Mouse (Mus musculus) limb, embryonic 14.5 days (tissue): ENCODE data around the gene Iqce. TPM values are rescaled to one million over a fixed set of nuclear protein-coding genes. Genes with fewer than 3 reads are reported as not detected.

Experiments used
- ATAC-seq: fragments of 200-750 bp; cut with Nextera tagmentation; 2 replicates; pipeline ENCODE4 v1.8.0; 2017; ENCODE audit warnings: low read depth, moderate number of reproducible peaks, moderate TSS enrichment; ENCODE audit not compliant: low FRiP score
- DNase-seq: peaks from one replicate; pipeline ENCODE4 v3.0.0-alpha.2; 2015; ENCODE audit warnings: low spot score
- H3K27ac ChIP-seq: fragments of 300-500 bp; sonication (generic); replicated peaks from 2 replicates; pipeline ENCODE4 v1.5.1; 2014; ENCODE audit warnings: low read depth, mild to moderate bottlenecking, low read length, moderate library complexity, mixed read lengths
- H3K27me3 ChIP-seq: fragments of 300-500 bp; sonication (generic); 2 replicates; pipeline ENCODE4 v1.6.1; 2014; ENCODE audit warnings: low read length, mixed read lengths; ENCODE audit not compliant: control insufficient read depth, insufficient read depth
- H3K36me3 ChIP-seq: fragments of 300-500 bp; sonication (generic); 2 replicates; pipeline ENCODE4 v1.6.1; 2014; ENCODE audit warnings: mild to moderate bottlenecking, low read length, moderate library complexity, mixed read lengths; ENCODE audit not compliant: control insufficient read depth, insufficient read depth
- H3K4me1 ChIP-seq: fragments of 300-500 bp; sonication (generic); 2 replicates; pipeline ENCODE4 v1.6.1; 2014; ENCODE audit warnings: antibody characterized with exemption, low read length, mixed read lengths; ENCODE audit not compliant: control insufficient read depth, insufficient read depth
- H3K4me2 ChIP-seq: fragments of 300-500 bp; sonication (generic); replicated peaks from 2 replicates; pipeline ENCODE4 v1.6.1; 2014; ENCODE audit warnings: low read depth, mild to moderate bottlenecking, low read length, moderate library complexity; ENCODE audit not compliant: severe bottlenecking
- H3K4me3 ChIP-seq: fragments of 300-500 bp; sonication (generic); replicated peaks from 2 replicates; pipeline ENCODE4 v1.5.1; 2014; ENCODE audit warnings: low read length
- H3K9ac ChIP-seq: fragments of 300-500 bp; sonication (generic); 2 replicates; pipeline ENCODE4 v1.6.1; 2014; ENCODE audit warnings: mild to moderate bottlenecking, low read depth, low read length, moderate library complexity; ENCODE audit not compliant: severe bottlenecking
- H3K9me3 ChIP-seq: fragments of 300-500 bp; sonication (generic); 2 replicates; pipeline ENCODE4 v1.6.1; 2016; ENCODE audit warnings: low read length; ENCODE audit not compliant: control insufficient read depth
- POLR2A ChIP-seq: fragments of 200-500 bp; IDR thresholded peaks from 2 replicates; pipeline ENCODE4 v1.8.0; 2012; ENCODE audit warnings: inconsistent platforms, mild to moderate bottlenecking, moderate library complexity, borderline replicate concordance; ENCODE audit not compliant: insufficient read depth, insufficient read length; ENCODE audit errors: extremely low read depth
- WGBS: fragments of 180-500 bp; shearing (Covaris S2); extraction: QIAGEN DNeasy Blood & Tissue Kit; methylation state at CpG from one replicate; pipeline ENCODE4 v1.1.7; 2014; 5-methylcytosine and 5-hydroxymethylcytosine counted together
- polyA plus RNA-seq, 2 experiments: library from polyadenylated mRNA; depleted of rRNA in 1 of 2; stranded (reverse) in 1 of 2; unstranded in 1 of 2; fragments of >200 nt; fragmentation: Nextera tagmentation in 1 of 2; extraction: Ambion mirVana in 1 of 2; gene quantifications; 2 replicates each; pipeline versions ENCODE4 v1.2.1 to v1.2.3; 2012 to 2014

Iqce gene
- polyA plus RNA-seq, 2 experiments = 23.4 to 38.3 TPM

DNA sequence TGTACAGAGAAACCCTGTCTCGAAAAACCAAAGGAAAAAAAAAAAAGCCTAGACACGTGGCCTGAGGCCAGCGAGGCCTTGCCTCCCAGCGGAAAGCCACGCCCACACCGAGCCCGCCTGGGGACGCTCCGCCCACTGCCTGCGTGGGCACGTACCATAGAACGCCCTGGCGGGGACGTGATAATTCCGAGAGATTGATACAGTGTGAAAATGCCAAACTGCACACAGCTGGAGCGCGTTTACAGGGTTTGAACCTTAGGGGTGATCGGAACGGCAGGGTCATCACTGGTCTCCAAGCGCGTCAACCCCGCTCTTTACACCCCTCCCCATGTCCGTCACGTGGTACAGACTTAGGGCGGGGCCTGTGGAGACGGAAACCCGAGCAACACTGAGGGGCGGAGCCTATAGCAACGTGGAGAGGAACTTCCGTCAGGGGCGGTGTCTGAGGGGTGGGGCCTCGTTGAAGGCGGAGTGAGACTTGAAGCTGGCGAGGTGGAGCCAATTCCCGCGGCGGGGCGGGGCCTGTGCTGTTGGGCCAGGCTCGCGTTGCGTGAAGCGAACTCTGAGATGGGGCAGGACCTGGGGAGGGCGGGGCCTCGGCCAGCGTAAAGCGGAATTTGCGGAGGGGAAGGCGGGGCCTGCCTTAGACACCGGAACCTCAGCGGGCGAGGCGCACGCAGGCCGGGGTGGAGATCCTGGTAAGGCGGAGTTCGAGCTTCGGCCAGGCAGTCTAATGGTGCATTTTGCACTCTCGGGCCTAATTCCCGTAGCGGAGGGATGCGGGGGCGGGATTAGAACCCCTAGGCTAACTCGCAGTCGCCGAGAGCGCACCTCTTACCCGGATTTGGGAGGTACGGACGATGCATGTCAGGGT, 2.4 kb upstream of the Iqce start, which contains the start of gene Brat1:
Brat1 (plus strand) TSS at position 634 of the 874 bp plus-strand sequence.
- Histone ChIP-seq H3K4me1 (peaks cover 28% of the 10 kb centered on the region), H3K4me3 (peak within 1 kb of the TSS; percentile 64), H3K4me2 (peak within 1 kb of the TSS; percentile 82), H3K9ac (peak within 1 kb of the TSS; percentile 70), H3K36me3 (peaks cover 21% of the 10 kb centered on the region), H3K9me3 (no peaks in the 10 kb centered on the region), H3K27me3 (no peaks in the 10 kb centered on the region), H3K27ac (peak within 1 kb of the TSS; percentile 95)
- WGBS = under 1% methylated on average over 64 of the region's 69 CpGs
- peak; percentile 85; the same call in 1 of the 2 replicates for TF ChIP-seq POLR2A
- ATAC-seq = peak; percentile 95
- DNase-seq = peak; percentile 99

DNA sequence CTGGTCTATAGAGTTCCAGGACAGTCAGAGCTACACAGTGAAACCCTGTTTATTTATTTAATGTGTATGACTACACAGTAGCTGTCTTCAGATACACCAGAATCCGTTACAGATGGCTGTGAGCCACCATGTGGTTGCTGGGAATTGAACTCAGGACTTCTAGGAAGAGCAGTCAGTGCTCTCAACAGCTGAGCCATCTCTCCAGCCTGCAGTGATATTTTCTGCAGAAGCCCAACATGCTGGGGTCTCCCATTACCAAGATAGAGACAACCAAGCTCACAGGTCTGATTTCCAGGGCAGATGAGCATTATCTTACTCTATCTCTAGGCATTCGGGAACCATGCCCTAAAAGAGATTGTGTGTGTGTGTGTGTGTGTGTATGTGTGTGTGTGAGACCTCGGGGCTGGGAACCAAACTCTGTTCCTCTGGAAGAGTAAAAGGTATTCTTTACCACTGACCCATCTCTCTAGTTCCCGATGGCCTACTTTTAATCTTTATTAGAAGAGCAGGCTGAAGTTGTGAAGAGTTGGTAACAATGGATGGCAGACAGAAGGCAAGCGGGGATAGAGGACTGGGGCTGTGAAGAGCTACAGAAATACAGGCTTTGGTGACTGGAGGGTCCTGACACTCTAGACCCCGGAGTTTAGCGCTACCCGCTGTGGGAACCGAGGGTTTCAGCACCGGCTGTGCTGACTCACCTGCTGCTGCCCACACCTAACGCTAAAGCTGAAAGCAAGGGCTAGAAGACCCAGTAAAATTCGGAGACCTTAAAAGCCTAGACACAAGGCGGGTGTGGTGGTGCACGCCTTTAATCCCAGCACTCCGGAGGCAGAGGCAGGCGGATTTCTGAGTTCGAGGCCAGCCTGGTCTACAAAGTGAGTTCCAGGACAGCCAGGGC, 1.6 kb upstream of the Iqce start:
- Histone ChIP-seq H3K36me3 (peaks cover 23% of the 10 kb centered on the region), H3K27ac (peak overlapping the region; percentile 95), H3K9ac (no peak overlapping the region; the same call in 1 of the 2 replicates), H3K27me3 (no peaks in the 10 kb centered on the region), H3K4me3 (peak overlapping the region; percentile 64), H3K4me2 (peak overlapping the region; percentile 45), H3K4me1 (peaks cover 28% of the 10 kb centered on the region), H3K9me3 (no peaks in the 10 kb centered on the region)
- no peak for TF ChIP-seq POLR2A
- no peak for DNase-seq
- ATAC-seq = no peak
- 40% methylated on average over 17 of the region's 17 CpGs for WGBS

DNA sequence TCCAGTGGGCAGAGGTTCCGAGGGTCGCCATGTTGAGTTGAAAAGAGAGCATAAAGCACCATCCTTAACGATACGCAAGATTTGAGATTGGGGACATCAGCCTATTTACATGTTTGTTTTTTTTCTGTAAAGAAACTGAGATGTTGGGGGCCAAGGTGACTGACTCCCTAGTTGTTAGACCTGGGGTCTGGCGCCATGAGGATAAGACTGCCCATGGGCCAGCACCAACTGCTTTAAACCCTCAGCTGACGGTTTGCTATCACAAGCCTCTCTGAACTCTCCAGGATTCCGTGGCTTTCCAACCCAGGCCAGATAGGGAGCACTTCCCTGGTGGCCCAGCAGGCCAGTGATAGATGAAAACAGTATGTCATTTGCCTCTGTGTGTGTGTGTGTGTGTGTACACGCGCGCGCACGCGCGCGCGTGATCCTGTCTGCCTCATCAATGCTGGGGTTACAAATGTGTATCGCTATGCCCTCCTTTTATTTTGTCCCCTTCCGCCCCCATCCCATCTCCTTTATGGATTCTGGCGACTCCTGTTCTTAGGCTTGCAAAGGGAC, 519 bp upstream of the Iqce start:
- Histone ChIP-seq H3K9me3 (no peaks in the 10 kb centered on the region), H3K36me3 (peaks cover 21% of the 10 kb centered on the region), H3K4me2 (peak overlapping the region; percentile 64), H3K4me3 (peak overlapping the region; percentile 82), H3K27me3 (no peaks in the 10 kb centered on the region), H3K27ac (peak overlapping the region; percentile 88), H3K9ac (peak overlapping the region; percentile 84), H3K4me1 (peaks cover 28% of the 10 kb centered on the region)
- ATAC-seq (no peak), DNase-seq (peak; percentile 12)
- whole genome bisulfite sequencing = 61% methylated on average over 19 of the region's 19 CpGs
- TF ChIP-seq POLR2A = no peak

DNA sequence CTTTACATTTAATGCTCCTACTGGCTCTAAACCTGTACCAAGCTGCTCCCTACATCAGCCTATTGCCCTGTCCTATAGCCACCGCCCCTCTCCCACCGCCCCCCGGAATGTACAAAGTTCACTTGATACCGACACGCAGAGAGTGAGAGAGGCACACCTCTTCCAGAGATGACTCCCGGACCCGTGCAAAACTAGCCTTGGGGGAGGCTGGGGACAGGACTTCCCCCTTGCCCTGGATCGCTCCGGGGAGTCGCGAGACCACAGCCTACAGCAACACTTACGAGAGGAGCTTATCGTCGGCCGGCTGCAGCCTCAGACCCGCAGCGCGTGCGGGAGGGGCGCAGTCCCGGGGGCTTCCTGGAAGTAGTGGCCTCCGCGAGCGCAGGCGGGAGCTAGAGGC, 517 bp downstream of the Iqce start:
- no peak for TF ChIP-seq POLR2A
- peak overlapping the region; percentile 82 for H3K4me3 ChIP-seq
- H3K27ac ChIP-seq = peak overlapping the region; percentile 88
- H3K9me3 ChIP-seq = no peaks in the 10 kb centered on the region
- H3K36me3 ChIP-seq = peaks cover 19% of the 10 kb centered on the region
- DNase-seq = peak; percentile 32
- H3K4me1 ChIP-seq = peaks cover 28% of the 10 kb centered on the region
- H3K27me3 ChIP-seq = no peaks in the 10 kb centered on the region
- under 1% methylated on average over 25 of the region's 25 CpGs for WGBS
- peak overlapping the region; percentile 64 for H3K4me2 ChIP-seq
- peak overlapping the region; percentile 84 for H3K9ac ChIP-seq
- ATAC-seq = no peak

DNA sequence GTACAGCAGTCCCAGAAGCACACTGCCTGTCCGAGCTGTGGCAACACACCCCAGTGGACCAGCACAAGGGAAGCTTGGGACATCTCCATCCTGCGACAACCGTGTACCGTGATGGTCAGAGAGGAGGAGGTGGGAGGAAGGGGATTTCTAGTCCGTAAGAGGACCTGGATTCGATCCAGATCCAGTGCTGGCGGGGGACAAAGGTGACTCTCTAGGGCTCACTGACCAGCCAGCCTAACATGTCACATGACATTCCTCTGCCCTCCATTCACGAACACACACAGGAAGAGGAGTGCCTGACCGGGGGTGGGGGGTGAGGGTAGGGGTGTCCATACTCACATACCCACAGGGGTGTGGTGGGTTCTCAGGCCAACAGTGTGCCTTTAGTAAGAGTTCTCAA, 2.4 kb downstream of the Iqce start:
- WGBS = 81% methylated on average over 9 of the region's 9 CpGs

More for the DNA sequence above, 2.4 kb downstream of the Iqce start:
- Histone ChIP-seq H3K4me3 (no peak overlapping the region), H3K4me2 (no peak overlapping the region), H3K9ac (no peak overlapping the region), H3K27me3 (no peaks in the 10 kb centered on the region), H3K36me3 (peaks cover 31% of the 10 kb centered on the region), H3K9me3 (no peaks in the 10 kb centered on the region), H3K4me1 (peaks cover 17% of the 10 kb centered on the region), H3K27ac (no peak overlapping the region)
- TF ChIP-seq POLR2A = no peak
- DNase-seq = no peak
- ATAC-seq = no peak
